Mouse (Mus musculus) right cerebral cortex, adult 2 months (tissue): ENCODE measurements around the gene Clpp.

Experiments
- DNase-seq, 2 experiments: peaks; one replicate each; pipeline ENCODE4 v3.0.0; 2021 to 2022; ENCODE audit warnings: low spot score in 2 of 2

The Clpp gene

DNA sequence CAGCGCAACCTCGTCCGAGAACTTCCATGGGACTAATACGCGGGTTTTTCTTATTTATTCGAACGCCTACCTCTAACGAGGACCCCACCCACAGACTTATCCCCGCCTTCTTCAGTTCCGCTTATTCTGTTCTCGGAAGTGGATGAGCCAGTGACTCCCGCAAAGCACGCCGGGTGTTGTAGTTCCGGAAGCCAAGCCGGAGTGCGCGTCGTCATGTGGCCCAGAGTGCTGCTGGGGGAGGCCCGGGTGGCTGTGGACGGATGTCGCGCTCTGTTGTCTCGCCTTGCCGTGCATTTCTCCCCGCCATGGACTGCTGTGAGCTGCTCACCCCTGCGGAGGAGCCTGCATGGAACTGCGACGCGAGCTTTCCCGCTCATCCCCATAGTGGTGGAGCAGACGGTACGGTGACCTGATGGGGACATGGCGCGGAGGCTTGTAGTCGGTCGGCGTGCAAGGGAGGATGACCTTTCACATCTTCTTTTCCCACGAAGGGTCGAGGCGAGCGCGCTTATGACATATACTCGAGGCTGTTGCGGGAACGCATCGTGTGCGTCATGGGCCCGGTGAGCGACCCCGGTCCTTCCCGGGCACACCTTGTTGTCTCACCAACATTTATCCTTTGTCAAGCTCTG is at the start of gene Clpp:
Clpp (plus strand) TSS at position 191 of the 632 bp plus-strand sequence.
- DNase-seq = peak; percentile 97 to 99

DNA sequence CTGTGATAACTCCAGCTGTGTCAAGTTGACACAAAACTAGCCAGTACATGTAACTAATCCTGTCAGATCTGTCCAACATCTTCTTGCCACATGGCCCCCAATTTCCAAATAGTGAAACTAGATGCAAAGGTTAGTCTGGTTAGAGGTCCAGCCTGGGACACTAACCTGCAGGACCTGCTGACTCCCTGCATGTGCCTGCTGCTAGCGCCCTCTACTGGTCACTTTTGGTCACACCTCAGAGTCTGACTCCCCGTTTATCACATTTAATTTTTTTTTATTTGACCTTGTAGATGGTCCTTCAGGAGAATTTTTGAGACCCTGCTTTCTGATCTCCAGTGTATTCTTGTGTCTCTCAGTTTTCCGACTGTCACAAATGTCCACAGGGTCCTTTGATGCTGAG is 39.2 kb upstream of the Clpp start:
- peak; percentile 34 to 39 for DNase-seq

DNA sequence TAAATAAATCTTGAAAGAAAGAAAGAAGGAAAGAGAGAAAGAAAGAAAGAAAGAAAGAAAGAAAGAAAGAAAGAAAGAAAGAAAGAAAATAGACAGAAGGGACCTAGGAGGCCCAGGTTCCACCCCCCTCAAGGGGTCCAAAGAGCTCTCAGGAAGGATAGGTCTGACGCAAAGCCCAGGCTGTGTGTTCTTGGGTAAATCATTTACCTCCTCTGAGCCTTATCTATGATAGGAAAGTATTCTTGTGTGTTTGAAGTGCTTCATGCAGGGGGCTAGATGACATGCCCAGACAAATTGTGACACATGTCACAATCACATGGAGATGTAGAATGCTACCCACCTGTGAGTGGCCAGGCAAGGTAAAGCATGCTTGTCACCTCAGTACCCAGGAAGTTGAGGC is 37.5 kb upstream of the Clpp start:
- no peak for DNase-seq

DNA sequence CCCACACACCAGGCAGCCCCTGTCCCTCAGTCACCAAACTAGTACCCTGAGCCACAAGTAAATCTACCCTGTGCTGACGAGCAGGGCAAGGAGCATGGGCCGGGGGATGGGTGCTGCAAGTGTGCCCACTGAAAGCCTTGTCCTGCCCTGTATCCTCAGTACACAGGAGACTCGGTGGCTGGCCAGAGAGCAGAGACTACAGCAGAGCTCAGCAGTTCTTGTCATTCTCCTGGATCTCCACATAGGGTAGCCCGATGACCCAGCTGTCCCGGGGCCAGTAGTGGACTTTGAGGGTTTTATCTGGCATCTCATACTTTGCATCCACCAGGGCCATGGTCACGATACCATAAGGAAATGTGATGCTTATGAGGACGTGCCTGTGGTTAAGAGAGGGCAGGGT is 35.2 kb upstream of the Clpp start:
- DNase-seq = no peak

DNA sequence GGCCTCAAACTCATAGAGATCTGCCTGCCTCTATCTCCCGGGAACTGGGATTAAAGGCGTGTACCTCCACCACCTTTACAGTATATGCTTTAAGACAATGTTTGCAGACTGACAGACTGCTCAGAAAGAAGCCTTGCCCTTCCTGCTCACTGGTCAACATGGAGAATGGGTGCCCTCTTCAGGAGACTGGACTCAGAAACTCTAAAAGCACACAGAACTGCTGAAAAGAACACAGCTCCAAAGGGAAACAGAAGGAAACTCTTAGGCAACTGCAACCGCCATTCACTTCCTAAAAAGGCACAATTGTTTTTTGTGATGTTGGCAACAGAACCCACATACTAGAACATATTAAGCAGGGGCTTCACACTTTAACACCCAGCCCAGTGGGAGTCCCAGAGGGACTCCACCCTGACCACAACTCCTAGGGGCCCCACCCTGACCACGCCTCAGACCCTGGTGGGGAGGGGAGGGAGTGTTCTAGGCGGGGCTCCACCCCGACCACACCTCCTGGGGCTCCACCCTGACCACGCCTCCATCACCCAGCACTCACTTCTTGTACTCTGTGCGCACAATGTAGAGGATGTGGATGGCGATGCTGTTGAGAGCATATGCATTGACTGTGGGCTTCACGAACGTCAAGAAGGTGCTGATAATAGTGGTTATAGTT is 32.2 kb upstream of the Clpp start:
- DNase-seq = no peak

DNA sequence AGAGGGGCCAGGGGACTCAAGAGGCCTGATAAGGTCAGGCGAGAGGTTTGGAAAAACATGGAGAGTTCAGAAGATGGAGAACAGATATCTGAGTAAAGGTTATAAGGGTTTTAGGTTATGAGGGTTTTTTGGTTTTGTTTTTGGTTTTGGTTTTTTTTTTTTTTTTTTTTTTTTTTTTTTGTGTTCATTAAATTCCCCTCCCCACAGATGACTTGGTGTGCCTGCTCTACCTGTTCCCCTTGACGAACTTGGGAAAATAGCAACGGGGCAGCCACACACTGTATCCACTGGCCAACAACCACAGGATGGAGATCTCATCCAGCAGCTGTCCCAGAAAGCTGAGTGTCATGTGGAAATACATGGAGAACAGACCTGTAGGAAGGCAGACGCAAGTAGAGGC is 31.4 kb upstream of the Clpp start:
- no peak for DNase-seq

DNA sequence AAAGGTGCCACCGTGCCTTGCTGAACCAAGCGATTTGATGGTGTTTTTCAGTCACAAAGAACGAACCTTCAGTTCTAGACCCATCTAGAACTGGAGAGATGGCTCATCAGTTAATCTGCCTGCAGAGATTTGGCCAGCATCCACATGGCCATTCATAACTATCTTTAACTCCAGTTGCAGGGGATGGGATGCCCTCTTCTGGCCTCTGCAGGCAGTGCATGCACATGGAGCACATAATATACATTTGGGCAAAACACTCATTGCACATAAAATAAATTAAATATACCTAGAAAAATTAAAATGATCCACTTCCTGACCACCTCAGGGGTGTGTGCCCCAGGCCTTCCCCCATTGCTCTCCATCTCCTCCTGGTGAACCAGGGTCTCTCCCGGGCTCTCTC is 28.2 kb upstream of the Clpp start:
- DNase-seq = no peak

DNA sequence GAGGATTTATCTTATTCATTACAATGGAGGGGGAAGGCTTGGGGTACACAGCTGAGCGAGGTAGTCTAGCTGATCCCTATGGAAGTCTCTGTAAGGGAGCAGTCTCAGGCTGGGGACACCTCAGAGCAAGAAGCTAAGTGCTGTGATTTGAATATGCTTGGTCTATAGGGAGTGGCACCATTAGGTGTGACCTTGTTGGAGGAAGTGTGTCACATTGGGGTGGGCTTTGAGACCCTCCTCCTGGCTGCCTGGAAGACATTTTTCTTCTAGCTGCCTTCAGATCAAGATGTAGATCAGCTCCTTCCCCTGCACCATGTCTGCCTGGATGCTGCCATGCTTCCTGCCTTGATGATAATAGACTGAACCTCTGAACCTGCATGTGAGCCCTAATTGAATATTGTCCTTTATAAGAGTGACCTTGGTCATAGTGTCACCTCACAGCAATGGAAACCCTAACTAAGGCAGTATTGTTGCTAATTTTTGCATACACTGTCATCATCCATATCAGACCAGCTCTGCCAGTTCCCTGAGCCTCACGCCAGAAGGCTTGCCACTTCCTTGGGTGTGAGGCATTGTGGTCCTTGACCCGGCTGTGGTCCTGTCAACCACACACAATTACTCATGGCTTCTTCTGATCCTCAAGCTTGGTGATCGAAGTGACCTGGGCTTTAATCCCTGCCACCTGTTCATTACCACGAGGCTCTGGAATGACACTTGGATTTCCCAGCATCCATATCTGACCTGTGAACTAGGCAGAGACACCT is 27.3 kb upstream of the Clpp start:
- DNase-seq = no peak

DNA sequence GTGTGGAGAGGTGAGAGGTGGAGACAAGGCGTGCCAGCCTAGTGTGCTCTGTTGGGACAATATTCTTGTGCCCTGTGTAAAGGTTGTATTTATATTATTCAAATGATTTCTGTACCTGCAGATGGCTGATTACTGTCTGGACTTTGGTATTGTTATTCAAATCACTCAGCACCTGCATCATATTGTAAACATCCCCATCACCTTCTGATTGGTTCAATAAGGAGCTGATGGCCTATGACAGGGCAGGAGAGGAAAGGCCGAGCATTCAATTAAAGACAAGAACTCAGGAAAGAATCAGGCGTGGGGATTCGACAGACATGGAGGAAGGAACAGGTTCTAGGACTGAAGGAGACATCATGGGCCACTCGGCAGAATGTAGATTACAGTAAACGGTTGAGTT is 26.5 kb upstream of the Clpp start:
- DNase-seq = no peak

DNA sequence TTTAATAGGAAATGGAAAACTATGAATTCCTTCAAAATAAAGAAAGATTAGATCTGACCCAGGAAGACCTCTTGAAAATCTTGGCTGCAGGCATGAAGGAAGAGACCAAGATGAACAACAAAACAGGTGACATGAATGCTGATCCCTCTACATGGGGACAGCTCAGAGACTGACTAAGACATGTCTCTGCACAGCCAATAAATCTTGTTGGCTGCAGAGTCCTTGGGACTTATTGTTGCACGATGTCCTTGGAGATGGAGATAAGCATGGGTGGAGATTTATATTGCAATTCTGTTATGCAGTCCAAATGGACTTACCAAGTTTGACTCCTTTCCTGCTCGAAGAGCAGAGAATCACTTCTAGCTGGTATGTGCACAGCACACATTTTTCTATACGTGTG is 20.8 kb upstream of the Clpp start:
- no peak for DNase-seq

DNA sequence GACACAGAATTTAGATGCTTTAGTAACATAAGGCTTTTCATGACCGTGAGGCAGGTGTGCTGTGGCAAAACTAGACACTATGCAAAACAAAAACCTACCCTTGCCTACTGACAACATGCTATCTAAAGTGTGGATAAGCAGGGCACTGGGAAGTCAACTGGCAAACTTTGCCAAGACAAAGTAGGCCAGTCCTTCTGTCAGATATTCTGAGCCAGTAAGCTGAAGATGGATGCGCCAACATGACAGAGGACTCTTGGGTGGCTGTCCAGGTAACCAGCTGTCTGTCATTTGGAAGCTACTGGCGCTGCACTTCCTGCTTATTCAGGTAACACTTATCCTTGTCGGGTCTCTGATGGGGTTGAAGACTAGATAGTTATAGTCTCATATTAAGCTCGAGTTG is 20.0 kb upstream of the Clpp start:
- no peak for DNase-seq

DNA sequence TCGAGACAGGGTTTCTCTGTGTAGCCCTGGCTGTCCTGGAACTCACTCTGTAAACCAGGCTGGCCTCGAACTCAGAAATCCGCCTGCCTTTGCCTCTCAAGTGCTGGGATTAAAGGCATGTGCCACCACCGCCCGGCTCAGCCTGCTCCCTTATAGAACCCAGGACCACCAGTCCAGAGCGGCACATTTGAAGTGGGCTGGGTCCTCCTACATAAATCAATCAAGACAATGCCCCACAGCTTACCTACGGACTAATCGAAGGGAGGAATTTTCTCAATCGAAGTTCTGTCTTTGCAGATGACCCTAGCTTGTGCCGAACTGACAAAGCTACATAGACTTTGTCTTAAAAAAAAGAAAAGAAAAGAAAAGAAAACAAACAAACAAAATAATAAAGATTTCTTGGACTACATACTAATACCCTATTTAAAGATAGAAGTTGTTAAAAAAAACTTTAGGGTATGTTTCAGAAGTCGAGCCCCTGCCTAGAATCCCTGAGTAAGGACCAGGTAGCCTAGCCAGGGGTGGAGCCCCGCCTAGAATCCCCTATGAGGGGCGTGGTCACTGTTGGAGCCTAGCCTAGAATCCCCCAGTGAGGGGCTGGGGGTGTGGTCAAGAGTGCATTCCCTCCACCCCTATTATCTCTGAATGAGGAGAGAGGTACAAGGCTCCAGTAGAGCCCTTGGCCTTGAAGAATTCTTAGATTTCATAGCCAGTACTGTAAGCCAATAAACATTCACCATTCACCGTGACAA is 16.0 kb upstream of the Clpp start:
- no peak for DNase-seq

DNA sequence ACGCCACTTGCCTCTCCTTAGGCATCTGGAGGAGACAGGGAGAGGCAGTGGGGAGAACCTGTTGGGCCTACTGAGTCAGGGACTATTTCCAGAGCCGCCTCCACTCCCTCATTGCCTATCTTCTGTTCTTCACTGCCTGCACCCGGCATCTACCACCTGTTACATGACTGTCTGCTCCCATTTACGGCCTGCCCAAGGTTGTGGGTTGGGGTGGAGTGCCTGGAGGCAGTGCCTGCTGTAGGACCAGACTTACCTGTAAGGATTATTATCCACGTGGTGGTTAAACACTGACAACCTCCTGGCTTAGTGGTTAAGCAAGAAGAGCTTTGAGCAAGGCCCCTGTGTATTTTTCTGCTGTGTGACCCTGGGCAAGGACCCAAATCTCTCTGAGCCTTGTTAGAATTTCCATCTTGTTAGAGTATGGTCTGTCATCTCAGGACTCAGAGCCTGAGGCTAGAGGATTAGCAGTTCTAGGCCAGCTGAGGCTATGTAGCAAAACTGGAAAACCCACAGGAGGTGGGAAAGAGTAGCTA is 15.3 kb upstream of the Clpp start:
- DNase-seq = no peak

DNA sequence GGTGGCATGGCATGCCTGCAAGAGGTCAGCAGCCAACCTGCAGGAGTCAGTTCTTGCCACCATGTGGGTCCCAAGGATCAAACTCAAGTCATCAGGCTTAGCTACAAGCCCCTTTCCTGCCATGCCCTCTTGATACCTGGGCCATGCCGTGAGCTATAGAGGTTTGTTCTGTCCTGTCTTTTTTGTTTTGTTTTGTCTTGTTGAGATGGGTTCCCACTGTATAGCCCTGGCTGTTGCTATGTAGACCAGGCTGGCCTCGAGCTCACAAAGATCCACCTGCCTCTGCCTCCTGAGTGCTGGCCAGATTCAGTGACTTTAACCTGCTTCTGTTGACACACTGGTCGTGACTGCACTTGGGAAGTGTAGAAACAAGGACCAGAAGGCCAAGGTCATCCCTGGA is 14.7 kb upstream of the Clpp start:
- DNase-seq = no peak

DNA sequence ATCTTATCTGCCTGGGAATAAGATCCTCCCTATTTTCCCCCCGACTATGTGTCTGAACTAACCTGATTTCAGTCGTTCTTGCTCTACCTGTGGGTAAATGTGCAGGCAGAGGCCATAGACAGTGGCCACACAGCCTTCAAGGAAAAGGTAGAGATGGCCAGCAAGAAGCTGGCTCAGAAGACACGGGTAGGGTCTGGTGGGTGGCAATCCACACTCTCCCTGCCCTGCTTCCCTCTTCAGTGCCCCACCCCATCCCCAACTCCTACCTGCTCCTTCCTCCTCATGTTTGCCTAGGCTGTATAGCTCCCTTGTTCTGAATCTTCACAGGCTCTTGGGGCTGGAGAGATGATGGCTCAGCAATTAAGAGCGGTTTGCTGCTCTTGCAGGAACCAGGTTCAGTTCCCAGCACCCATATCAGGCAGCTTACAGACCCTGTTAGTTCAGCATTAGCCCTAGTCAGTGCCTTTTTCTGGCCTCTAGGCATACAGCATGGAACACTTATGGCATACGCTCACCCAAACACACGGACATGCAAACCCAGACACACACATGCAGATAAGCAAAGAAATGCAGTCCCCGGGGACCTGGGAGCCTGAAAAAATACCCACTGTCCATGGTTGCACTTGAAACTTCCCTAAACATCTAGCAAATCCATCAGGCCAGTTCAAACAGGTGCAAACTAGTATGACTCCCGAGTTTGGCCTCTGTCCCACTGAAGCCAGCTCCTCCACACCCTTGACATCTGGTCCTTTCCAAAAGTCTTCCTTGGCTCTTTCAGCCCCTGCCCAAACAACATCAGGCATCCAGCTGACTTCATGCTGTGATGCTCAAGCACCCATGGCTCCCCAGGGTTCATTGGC is 13.3 kb upstream of the Clpp start:
- DNase-seq = no peak

DNA sequence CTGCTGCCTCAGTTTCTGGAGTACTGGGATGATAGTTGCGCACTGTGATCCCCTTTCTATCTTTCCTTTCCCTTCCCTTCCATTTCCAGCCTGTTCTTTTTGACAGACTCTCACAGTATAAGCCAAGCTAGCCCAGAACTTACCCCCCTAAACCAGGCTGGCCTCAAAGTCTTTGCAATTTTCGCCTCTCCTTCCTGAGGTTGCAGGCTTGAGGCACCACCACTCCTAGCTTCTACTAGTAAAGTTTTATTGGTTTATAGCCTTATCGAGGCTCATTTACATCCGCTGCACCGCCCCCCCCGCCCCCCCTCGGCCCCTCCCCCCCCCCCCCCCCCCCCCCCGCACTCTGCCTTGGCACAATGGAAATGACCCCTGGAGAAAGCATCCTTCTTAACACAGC is 10.6 kb upstream of the Clpp start:
- DNase-seq = no peak

DNA sequence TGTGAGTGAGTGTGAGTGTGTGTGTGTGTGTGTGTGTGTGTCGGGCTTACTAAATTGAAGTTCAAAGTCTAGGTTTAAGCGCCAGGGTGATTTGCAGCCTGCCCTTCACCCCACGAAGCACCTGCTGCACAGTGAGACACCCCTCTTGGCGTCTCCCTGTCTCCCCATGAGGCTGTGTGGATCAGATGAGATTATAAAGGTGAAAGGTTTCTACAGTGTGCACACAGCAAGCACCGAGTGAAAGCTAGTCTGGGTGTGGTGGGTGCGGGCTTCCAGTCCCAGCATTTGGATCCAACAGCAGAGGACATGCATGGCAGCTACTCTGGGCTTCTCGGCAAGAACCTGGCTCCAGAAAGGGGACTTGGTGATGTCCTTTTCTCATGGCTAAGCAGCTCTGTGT is 9.1 kb upstream of the Clpp start:
- DNase-seq = no peak

DNA sequence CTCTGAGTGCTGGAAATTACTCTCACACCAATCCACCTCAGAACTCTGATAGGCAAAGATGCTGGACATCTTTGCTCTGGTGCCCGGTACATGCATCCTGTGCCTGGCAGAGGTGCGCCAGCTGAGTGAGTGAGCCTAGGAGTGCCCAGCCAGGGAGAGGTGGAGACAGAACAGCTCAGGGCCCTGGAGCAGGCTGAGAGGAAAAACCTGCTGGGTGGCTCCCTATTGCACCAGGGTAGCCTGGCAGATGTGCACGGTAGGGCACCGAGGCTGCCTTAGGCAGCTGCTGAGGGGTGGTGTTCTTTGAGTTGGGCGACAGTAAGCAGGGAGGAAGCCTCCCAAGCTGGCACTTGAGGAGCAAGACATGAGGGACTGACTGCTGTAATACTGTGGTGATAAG is 8.1 kb upstream of the Clpp start, which contains the start of gene Acer1:
Acer1 (minus strand) TSS at position 114 of the 400 bp plus-strand sequence.
- no peak for DNase-seq

DNA sequence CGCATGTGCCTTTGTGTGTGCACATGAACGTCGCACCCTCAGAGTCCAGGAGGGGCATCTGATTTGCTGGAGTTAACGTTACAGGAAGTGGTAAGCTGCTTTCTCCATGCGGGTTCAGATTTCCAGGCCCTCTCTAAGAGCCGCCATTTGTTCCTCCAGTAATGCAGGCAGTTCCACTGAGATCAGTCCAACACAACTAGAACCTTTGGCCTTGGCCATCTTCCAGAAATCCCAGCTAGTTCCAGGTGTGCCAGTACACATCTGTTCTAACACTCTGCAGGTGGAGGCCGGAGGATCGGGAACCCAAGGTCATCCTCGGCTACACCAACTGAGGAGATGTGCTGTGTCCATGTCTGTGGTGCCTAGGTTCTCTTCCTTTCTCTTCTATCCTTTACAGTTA is 5.2 kb upstream of the Clpp start:
- no peak for DNase-seq

DNA sequence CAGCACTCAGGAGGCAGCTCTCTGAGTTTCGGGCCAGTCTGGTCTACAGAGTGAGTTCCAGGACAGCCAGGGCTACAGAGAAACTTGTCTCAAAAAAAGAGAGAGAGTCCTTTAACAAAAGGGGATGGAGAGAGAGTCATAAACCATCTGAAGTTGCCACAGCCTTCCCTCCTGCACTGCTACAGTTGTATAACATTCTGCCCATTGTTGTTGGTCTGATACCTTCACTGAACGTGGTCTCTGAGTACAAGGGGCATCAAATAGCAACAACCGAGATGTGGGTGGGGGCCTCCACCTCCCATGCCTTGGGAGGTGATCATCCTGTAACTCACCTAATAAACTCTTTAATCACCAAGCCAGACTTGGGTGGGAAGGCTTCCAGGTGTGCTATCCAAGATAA is 4.4 kb upstream of the Clpp start:
- DNase-seq = no peak
